Mouse (Mus musculus): ENCODE results near the gene Srsf4.

GRCm38 (mm10) chr4:131874567-131874966 lies 1.1 kb downstream of the Srsf4 start:
- TF ChIP-seq CTCF (IDR thresholded peaks at IDR 0.05) (no peak), POLR2A (IDR thresholded peaks at IDR 0.05; ENCODE audit: insufficient read depth, low read depth, low read length) (no peak), EP300 (IDR thresholded peaks at IDR 0.05; ENCODE audit: insufficient read depth, low read depth, low read length) (no peak)
